Mouse (Mus musculus): ENCODE data around the gene Ankrd13a. TPM values are rescaled to one million over a fixed set of nuclear protein-coding genes. Genes with fewer than 3 reads are reported as not detected.

The Ankrd13a gene
- polyA plus RNA-seq, 1 experiment from 2014 or later = 222 TPM

DNA sequence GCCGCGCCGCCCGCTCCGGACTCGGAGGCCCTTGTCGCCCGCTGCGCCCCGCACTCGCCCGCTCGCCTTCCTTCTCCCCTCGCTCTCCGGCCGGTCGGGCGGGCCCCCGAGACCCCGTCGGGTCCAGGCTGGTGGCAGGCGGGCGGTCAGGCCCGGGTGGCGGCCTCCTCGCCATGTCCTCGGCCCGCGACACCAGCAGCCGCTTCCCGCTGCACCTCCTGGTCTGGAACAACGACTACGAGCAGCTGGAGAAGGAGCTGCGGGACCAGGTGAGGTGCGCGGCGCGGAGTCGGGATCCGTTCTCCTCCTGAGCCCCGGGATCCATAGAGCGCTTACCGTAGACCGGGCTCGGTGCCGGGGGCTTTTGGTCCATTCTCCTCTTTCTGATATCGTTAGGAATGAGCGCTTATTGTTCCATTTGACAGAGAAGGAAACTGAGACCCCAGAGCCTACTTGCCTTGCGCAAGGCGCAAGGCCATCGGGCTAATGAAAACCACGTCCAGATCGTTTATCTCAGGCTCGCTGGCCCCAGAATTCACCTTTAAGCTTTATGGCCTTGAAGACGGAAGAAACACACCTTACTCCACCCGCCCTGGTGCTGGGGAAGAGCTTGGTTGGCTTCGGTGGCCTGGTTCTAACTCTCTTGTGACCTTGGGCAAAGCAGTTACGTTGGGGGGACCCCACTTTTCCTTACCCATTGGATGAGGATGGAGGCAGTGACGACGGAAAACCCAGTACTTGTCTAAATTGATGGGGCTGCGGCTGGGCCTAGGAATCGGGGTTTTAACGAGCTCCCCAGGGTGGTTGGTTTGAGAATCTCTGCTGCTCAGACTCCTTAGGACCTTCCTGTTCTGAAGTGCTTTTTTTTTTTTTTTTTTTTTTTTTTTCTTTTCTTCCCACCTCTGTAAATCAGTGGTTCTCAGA lies 841 bp downstream of the Ankrd13a start, which contains the start of gene Git2:
Git2 (minus strand) TSS at position 462 of the 924 bp plus-strand sequence.
- no peaks in the 10 kb centered on the region for H3K36me3 ChIP-seq (ENCODE audit: inconsistent target)
- WGBS (ENCODE audit: missing documents) = under 1% methylated on average over 55 of the region's 63 CpGs
- H3K27ac ChIP-seq = peak within 1 kb of the TSS; percentile 82
- peak within 1 kb of the TSS; percentile 94 for H3K4me3 ChIP-seq (ENCODE audit: inconsistent target)
- peaks cover 77% of the 10 kb centered on the region for H3K79me2 ChIP-seq (ENCODE audit: inconsistent target)

DNA sequence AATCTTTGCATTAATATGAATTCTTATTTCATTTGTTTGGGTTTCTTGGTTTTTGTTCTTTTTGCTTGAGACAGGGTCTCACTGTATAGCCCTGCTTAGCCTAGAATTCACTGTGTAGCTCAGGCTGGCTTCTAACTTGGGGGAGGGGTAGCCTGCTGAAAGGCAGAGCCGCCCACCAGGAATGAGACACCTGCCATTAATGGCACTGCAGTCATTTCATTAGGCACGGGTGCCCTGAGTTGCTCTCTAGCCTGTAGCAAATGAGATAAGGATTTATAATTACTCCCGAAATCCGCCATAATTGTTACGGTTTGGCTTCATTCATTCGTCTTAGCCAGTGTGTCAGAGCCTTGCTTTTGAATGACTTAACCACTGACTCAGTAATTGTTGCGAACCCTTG lies 1.7 kb downstream of the Ankrd13a start:
- Histone ChIP-seq H3K36me3 (ENCODE audit: inconsistent target) (no peaks in the 10 kb centered on the region), H3K4me3 (ENCODE audit: inconsistent target) (peak overlapping the region; percentile 94), H3K79me2 (ENCODE audit: inconsistent target) (peaks cover 77% of the 10 kb centered on the region), H3K27ac (no peak overlapping the region)
- WGBS (ENCODE audit: missing documents) = 15% methylated on average over 7 of the region's 7 CpGs

DNA sequence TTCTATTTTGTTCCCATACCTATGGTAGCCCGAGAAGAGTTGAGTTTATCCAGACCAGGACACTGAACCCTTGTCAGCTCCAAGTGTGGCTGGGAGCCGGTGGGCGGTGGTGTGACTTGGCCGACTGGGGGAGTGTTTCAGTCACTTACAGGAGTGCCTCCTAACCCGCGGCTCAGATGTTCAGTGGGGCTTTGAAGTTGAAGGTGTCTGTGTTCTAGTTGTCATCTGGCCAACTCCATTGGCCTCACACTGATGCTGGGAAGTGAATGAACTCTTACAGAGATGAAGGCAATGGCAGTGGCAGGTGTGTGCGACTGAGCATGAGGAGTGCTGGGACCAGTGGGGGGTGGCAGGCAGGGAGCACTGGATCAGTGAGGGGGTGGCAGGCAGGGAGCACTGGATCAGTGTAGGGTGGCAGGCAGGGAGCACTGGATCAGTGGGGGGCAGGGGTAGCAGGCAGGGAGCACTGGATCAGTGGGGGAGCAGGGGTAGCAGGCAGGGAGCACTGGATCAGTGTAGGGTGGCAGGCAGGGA lies 5.5 kb downstream of the Ankrd13a start:
- H3K79me2 ChIP-seq (ENCODE audit: inconsistent target) = peaks cover 97% of the 10 kb centered on the region
- H3K27ac ChIP-seq = 0 out of 2 replicates have a peak overlapping the region, but pooled peaks have one; percentile 35
- H3K36me3 ChIP-seq (ENCODE audit: inconsistent target) = no peaks in the 10 kb centered on the region
- 52% methylated on average over 7 of the region's 7 CpGs for WGBS (ENCODE audit: missing documents)
- no peak overlapping the region for H3K4me3 ChIP-seq (ENCODE audit: inconsistent target)

DNA sequence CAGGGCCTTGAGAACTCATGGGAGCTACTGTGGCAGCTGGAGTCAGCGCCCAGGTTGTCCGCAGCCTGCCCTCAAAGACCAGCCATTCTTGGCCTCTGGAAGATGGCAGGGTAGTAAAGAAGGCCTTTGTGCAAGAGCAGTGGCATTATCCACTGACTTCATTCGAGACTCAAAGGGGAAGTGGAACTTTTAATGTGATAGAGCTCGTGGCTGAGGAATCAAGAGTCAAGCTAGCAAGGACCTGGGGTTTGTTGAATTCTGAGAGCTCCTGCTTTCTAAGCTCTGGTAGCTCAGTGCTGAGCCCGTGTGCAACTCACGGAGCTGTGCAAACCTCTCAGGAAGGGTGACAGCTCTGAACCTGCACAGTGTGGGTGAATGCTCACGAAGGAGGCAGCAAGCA lies 6.4 kb downstream of the Ankrd13a start:
- peaks cover 97% of the 10 kb centered on the region for H3K79me2 ChIP-seq (ENCODE audit: inconsistent target)
- peak overlapping the region; percentile 35 for H3K27ac ChIP-seq
- 21% methylated on average over 7 of the region's 7 CpGs for WGBS (ENCODE audit: missing documents)
- H3K36me3 ChIP-seq (ENCODE audit: inconsistent target) = no peaks in the 10 kb centered on the region
- H3K4me3 ChIP-seq (ENCODE audit: inconsistent target) = no peak overlapping the region

DNA sequence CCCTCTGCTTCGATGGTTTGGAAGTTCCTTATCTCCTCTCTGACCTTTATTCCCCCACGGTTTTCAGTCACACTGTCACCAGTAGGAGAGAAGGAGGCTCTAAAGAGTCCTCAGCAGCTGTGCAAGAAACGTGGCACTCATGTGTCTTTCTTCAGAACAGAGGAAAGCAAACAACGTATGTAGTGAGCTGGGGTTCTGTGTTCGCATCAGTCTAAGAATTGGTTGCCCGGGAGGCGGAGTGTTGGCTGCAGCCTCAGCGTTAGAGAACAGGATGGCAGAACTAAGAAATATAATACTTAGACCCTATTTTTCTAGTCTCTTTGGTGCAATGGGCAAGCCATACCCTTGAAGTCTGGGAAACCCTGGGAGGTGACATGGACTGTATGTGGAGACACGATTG lies 8.5 kb downstream of the Ankrd13a start:
- 50% methylated on average over 9 of the region's 9 CpGs for WGBS (ENCODE audit: missing documents)
- H3K36me3 ChIP-seq (ENCODE audit: inconsistent target) = peaks cover 19% of the 10 kb centered on the region

DNA sequence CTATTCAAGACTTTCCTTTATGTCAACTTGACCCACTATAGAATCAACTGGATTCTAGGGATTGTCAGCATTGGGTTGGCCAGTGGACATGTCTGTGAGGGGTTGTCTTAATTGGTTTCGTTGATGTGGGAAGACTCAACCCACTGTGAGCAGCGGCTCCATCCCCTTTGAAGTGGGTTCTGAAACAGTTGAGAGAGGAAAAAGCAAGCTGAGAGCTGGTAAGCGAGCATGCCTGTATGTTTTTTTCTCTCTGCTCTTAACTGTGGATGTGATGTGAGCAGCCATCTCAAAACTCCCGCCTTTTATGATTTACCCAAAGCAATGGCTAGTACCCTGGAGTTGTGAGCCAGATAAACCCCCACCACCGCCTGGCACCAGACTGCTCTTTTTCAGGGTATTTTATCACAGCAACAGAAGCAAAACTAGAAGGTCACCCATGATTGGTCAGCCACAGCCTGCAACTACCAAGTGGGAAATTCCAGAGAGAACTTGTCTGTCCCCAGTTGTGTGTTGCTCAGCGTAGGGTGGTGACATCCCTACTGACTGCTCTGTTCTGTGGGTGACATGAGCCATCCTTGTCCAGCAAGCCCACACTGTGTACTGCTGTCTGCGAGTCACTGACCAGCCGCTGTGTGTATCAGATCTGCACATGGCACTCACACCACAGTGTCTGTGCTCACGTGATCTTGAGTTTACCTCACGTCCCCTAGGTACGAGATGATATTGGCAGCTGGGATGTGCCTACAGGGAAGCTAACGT lies 9.1 kb downstream of the Ankrd13a start:
- H3K79me2 ChIP-seq (ENCODE audit: inconsistent target) = peaks cover 97% of the 10 kb centered on the region
- H3K4me3 ChIP-seq (ENCODE audit: inconsistent target) = no peak overlapping the region
- H3K36me3 ChIP-seq (ENCODE audit: inconsistent target) = peaks cover 25% of the 10 kb centered on the region
- WGBS (ENCODE audit: missing documents) = 35% methylated on average over 12 of the region's 12 CpGs
- peak overlapping the region; percentile 77 for H3K27ac ChIP-seq

More for the DNA sequence above, 8.5 kb downstream of the Ankrd13a start:
- peaks cover 97% of the 10 kb centered on the region for H3K79me2 ChIP-seq (ENCODE audit: inconsistent target)
- H3K4me3 ChIP-seq (ENCODE audit: inconsistent target) = no peak overlapping the region
- H3K27ac ChIP-seq = no peak overlapping the region

DNA sequence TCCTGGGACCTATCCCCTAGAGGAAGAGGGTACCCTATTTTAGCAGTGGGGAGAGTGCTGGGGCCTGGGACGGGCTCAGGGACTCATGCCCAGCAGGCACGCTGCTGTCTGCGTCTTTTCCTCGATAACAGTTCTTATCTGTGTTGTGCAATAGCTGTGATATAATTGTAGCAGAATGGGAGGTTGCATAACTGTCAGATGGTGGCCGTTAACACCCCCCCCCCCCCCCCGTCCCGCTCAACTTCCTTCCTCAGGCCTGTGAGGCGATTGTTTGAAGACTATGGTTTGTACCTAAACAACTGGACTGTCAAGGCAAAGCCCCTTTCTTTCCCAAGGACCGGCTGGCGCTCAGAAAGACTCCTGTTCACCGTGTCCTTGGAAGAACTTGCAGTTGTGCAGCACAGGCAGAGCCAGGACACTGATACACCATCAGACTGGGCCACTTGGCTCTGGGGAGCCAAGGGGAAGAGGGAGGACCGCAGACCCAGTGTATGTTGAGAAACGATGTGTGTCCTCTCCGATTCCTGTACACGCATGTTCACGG lies 10.2 kb downstream of the Ankrd13a start:
- Histone ChIP-seq H3K36me3 (ENCODE audit: inconsistent target) (peaks cover 36% of the 10 kb centered on the region), H3K27ac (peak overlapping the region; percentile 77), H3K4me3 (ENCODE audit: inconsistent target) (no peak overlapping the region), H3K79me2 (ENCODE audit: inconsistent target) (peaks cover 97% of the 10 kb centered on the region)
- 0% methylated on average over 14 of the region's 16 CpGs for WGBS (ENCODE audit: missing documents)

DNA sequence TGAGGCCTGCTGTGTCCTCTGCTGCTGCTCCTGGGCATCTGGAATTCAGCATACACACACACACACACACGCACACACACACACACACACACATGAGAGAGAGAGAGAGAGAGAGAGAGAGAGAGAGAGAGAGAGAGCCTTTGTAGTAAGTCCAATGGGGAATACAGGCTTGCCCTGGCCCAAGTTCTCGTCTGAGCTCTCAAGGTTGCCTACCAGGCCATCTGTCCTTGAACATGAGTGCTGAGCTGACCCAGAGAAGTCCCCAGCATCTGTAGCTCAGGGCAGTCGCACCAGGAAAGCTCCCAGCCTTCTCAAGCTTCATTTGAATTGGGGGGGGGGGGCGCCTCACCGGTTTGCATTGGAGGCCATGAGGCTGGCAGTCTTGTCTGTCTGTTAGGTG lies 10.7 kb downstream of the Ankrd13a start:
- no peak overlapping the region for H3K4me3 ChIP-seq (ENCODE audit: inconsistent target)
- H3K27ac ChIP-seq = peak overlapping the region; percentile 77
- 27% methylated on average over 4 of the region's 5 CpGs for WGBS (ENCODE audit: missing documents)
- H3K79me2 ChIP-seq (ENCODE audit: inconsistent target) = peaks cover 97% of the 10 kb centered on the region
- peaks cover 41% of the 10 kb centered on the region for H3K36me3 ChIP-seq (ENCODE audit: inconsistent target)

DNA sequence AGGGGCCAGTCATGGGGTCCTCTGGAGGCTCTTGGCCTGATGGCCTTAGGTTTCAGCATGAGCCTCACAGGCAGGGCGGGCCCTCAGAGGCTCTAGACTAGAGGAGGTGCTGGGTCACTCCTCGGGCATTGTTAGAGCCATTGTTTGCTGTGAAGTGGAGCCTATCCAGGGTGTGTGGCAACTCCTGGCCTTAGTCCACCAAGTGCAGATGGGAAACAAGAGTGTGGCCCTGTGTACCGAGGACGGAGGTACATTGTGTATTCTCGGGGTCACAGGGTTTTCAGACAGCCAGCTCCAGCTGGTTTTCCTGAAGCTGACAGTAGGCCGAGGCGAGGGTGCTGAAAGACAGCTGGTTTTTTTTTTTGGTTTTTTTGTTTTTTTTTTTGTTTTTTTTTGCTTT lies 18.8 kb downstream of the Ankrd13a start:
- H3K36me3 ChIP-seq (ENCODE audit: inconsistent target) = peaks cover 96% of the 10 kb centered on the region
- 91% methylated on average over 7 of the region's 7 CpGs for WGBS (ENCODE audit: missing documents)
- H3K27ac ChIP-seq = no peak overlapping the region
- no peak overlapping the region for H3K4me3 ChIP-seq (ENCODE audit: inconsistent target)
- H3K79me2 ChIP-seq (ENCODE audit: inconsistent target) = peaks cover 67% of the 10 kb centered on the region

DNA sequence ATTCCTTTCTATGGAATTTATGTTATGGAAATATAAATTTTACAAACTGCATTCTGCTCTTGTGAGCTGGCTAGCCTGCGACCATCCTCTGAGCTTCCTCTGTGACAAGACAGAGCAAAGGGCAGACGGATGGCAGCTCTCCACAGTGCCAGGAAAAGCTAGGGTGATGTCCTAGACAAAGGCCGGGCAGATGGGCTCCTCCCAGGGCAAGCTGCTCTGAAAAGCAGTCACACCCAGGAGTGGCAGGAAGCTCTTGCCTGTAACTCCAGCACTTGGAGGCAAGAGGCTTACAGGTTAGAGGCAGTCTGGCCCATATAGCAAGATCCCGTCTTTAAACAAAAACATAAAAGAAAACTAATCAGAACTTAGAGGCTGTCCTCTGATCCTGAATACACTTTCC lies 20.1 kb downstream of the Ankrd13a start:
- 98% methylated on average over 4 of the region's 4 CpGs for WGBS (ENCODE audit: missing documents)

DNA sequence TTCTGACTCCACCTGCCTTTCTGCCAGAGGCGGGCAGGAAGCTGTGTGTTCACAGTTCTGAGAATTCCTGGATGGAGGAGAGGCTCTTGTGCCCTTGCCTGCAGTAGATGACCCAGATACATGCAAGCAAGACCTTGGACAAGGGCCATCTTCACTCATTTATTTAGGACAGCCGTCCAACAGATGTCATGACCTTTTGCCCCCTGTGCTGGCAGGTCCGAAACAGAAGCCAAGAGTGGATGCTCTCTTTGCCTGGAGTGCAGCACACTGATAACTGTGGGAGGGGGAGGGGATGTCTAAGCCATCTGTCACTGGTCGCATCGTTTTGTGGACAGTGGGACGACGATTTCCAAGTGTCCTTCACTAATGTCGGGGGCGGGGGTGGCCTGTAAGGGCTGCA lies 20.8 kb downstream of the Ankrd13a start:
- 86% methylated on average over 9 of the region's 9 CpGs for WGBS (ENCODE audit: missing documents)
- H3K27ac ChIP-seq = no peak overlapping the region
- H3K79me2 ChIP-seq (ENCODE audit: inconsistent target) = peaks cover 48% of the 10 kb centered on the region; the same call in 1 of the 2 replicates
- H3K36me3 ChIP-seq (ENCODE audit: inconsistent target) = peaks cover 94% of the 10 kb centered on the region
- no peak overlapping the region for H3K4me3 ChIP-seq (ENCODE audit: inconsistent target)

More for the DNA sequence above, 20.1 kb downstream of the Ankrd13a start:
- Histone ChIP-seq H3K4me3 (ENCODE audit: inconsistent target) (no peak overlapping the region), H3K27ac (no peak overlapping the region), H3K79me2 (ENCODE audit: inconsistent target) (peaks cover 54% of the 10 kb centered on the region), H3K36me3 (ENCODE audit: inconsistent target) (peaks cover 95% of the 10 kb centered on the region)

DNA sequence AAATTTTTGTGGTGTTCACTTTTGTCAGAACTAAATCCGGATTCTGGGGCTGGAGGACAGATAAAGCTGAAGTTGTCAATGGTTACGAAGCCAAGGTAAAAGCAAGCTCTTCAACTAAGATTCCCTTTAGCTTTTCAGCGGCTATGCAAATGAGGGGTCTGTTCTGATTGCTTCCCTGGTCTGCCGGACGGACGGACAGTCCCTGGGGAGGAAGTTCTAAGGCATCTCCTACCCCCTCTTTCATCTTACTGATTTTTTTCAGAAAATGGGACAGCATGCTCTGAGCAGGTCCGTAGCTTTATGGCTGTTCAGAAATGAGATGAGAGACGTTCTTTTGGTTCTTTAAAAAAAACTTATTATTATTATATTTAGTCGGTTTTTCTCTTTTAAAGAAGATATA lies 21.2 kb downstream of the Ankrd13a start:
- no peak overlapping the region for H3K4me3 ChIP-seq (ENCODE audit: inconsistent target)

DNA sequence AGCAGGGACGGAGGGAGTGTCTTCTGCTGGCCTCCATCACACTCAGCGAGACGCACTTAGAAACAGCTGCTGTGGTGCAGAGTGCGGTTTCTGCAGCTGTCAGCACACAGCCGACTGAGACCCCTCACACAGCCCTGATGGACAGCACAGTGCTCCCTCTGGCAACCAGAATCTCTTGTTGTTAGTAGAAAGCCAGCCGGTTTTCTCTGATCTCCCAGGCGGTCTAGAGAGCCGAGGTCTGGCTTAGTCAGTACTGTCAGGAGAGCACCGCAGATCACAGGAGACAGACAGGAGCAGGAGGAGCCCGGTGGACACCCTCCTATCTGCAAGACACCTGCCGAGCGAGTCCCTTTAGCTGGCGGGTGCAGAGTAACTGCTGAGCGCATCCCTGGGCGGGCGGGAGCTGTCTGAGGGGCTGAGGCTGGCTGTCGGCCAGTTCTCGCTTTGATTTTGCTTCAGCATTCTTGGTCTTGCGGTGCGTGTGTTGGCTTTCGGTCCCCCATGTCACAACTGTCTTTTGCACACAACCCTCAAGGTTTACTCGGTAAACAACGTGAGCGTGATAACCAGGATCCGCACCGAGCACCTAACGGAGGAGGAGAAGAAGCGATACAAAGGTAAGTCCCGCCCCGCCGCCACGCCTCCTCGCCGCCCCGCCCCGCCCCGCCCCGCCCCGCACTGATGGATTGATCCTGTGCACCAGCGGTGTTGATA lies 22.0 kb downstream of the Ankrd13a start:
- Histone ChIP-seq H3K27ac (no peak overlapping the region), H3K79me2 (ENCODE audit: inconsistent target) (peaks cover 36% of the 10 kb centered on the region; the same call in 1 of the 2 replicates), H3K4me3 (ENCODE audit: inconsistent target) (no peak overlapping the region), H3K36me3 (ENCODE audit: inconsistent target) (peaks cover 90% of the 10 kb centered on the region)
- WGBS (ENCODE audit: missing documents) = 94% methylated on average over 29 of the region's 40 CpGs

More for the DNA sequence above, 21.2 kb downstream of the Ankrd13a start:
- peaks cover 44% of the 10 kb centered on the region; the same call in 1 of the 2 replicates for H3K79me2 ChIP-seq (ENCODE audit: inconsistent target)
- H3K27ac ChIP-seq = no peak overlapping the region
- H3K36me3 ChIP-seq (ENCODE audit: inconsistent target) = peaks cover 93% of the 10 kb centered on the region
- 96% methylated on average over 9 of the region's 9 CpGs for WGBS (ENCODE audit: missing documents)

DNA sequence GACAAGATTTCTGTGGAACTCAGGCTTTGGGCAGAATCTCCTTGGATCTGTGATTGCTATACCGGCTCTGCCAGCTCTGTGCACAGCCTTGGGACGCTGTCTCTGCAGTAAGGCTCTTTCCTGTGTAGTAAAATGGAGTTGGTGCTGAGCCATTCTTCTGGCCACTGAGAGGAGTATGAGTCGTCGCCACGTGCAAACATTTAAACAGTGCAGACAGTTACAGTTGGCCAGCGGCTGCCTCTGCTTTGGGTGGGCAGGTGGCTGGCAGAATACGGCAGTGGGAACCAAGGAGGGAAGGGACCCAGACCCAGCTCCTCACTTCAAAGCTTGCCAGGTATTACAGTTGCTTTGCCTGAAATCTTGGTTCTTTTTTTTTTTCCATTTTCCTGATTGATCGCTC lies 22.8 kb downstream of the Ankrd13a start:
- peaks cover 28% of the 10 kb centered on the region; the same call in 1 of the 2 replicates for H3K79me2 ChIP-seq (ENCODE audit: inconsistent target)
- WGBS (ENCODE audit: missing documents) = 97% methylated on average over 8 of the region's 8 CpGs
- H3K4me3 ChIP-seq (ENCODE audit: inconsistent target) = no peak overlapping the region
- H3K27ac ChIP-seq = no peak overlapping the region
- peaks cover 89% of the 10 kb centered on the region for H3K36me3 ChIP-seq (ENCODE audit: inconsistent target)
